Mouse (Mus musculus) olfactory bulb, adult 2 months (tissue): ENCODE measurements at regions not wholly inside any gene's neighbourhood (a gene's known extent, or its start where the extent isn't known, plus 50 kb on each side); places are given as distances from the start of the nearest gene placed in this dataset.

ENCODE experiments used
- H3K27ac ChIP-seq: fragments of 200-500 bp; 2 replicates; pipeline ENCODE4 v1.5.1; 2012; ENCODE audit warnings: low read depth, low read length; ENCODE audit not compliant: insufficient read depth
- H3K4me1 ChIP-seq: fragments of 200-500 bp; 2 replicates; pipeline ENCODE4 v1.6.1; 2012; ENCODE audit warnings: low read length; ENCODE audit not compliant: control insufficient read depth, insufficient read depth
- H3K4me3 ChIP-seq: fragments of 200-500 bp; 2 replicates; pipeline ENCODE4 v1.5.1; 2012; ENCODE audit warnings: mild to moderate bottlenecking, low read depth, low read length, moderate library complexity; ENCODE audit not compliant: insufficient read depth
- CTCF ChIP-seq: fragments of 200-500 bp; IDR thresholded peaks from 2 replicates; pipeline ENCODE4 v1.5.1; 2012; ENCODE audit warnings: low read depth, mild to moderate bottlenecking, low read length, moderate library complexity; ENCODE audit not compliant: insufficient read depth
- POLR2A ChIP-seq: fragments of 200-500 bp; IDR thresholded peaks from 2 replicates; pipeline ENCODE4 v1.6.1; 2012; ENCODE audit warnings: mild to moderate bottlenecking, low read depth, low read length, moderate library complexity; ENCODE audit not compliant: insufficient read depth
- WGBS: fragments of 180-500 bp; shearing (Covaris S2); methylation state at CpG from one replicate; pipeline ENCODE4 v1.1.7; 2018; 5-methylcytosine and 5-hydroxymethylcytosine counted together

DNA sequence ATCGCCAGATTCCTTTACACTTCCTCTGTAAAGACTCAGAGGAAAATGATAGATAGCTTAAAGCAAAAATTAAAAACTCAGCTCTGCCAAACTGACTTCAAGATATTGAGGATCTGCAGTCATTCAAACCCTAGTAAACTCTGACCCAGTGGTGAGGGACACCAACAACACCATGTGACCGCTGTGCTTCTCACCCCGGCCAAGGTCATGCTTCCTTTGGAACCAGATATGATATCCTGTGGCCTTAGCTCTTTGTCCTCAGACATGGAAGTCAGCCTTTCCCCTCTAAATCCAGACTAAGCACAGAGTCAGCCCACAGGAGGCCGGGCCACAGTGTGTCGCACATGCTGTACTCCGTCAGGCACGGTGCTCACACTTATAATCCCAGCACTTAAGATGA is 86.3 kb upstream of the Cnksr3 start:
- Histone ChIP-seq H3K4me3 (no peak overlapping the region), H3K27ac (no peak overlapping the region), H3K4me1 (no peaks in the 10 kb centered on the region)
- TF ChIP-seq POLR2A (no peak), CTCF (no peak)
- WGBS: 90% methylated on average over 7 of the region's 7 CpGs

DNA sequence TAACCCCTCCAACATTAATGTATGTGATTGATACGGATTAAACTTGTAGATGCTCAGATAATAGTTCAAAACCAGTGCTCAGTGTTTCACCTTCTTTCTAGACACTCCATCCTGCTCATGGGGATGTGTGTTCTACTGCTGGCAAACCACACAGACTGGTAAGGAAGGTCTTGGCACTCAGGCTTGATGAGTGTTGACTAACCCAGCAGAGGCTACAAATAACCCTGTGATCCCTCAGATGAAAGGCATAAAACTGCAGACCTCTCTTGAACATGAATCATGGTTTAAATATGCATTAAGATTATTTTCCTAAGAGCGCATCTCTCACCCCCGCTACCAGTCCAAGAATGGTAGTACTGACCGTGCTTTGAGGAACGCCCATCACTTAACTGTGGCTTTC is 83.9 kb upstream of the Cnksr3 start:
- Histone ChIP-seq H3K4me1 (no peaks in the 10 kb centered on the region), H3K27ac (no peak overlapping the region), H3K4me3 (no peak overlapping the region)
- 93% methylated on average over 5 of the region's 5 CpGs for WGBS
- TF ChIP-seq CTCF (no peak), POLR2A (no peak)

DNA sequence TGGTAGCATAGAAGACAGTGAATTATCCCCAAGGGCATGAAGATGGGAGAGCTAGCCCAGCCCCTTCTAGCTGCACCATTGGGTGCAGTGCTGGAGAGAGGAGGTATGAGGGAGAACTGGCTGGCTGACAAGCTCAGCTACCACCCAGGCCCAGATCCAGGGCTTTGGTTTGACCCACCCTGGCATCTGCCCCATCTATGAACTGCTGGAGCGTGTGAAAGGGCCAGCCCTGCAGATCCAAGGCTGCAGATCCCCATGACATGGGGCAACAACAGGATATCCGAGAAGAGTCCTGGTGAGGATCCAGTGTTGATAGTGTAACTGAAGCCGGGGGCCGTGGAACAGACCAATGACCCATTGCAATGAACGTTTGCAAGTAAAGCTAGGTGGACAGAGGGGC is 81.2 kb upstream of the Cnksr3 start:
- no peak overlapping the region for H3K4me3 ChIP-seq
- TF ChIP-seq CTCF: no peak
- H3K27ac ChIP-seq: no peak overlapping the region
- H3K4me1 ChIP-seq: no peaks in the 10 kb centered on the region
- 88% methylated on average over 5 of the region's 5 CpGs for WGBS

DNA sequence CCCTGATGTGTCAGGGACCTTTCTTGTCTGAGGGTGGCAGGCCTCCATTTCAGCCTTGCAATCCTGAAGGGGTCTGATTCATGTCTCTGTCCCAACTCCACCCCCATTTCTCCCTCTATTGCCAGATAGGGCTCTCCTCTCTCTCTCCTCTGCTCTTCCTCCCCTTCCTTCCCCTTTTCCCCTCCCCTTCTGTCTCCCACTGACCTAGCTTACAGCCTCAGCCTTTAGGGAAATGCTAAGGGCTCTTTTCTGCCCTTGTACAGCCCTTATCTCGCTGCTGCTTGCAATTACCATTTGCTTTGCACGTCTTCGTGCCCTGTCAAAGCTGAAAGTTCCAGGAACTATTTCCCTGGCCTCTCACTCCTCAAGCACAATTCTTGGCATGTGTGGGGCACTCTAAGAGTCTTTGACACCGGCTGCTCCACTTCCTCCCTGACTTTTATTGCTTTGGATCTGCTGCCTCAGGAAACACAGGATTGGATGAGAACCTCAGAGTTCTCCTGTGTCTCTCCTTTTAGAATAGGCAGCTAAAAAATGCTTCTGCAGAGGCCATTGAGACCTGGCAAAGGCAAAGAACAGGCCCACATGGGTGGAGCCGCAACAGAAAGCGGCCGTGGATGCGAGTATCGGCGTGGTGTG is 77.9 kb upstream of the Cnksr3 start:
- WGBS: 62% methylated on average over 10 of the region's 10 CpGs
- H3K4me1 ChIP-seq: no peaks in the 10 kb centered on the region
- H3K27ac ChIP-seq: no peak overlapping the region
- no peak overlapping the region for H3K4me3 ChIP-seq
- TF ChIP-seq POLR2A (no peak), CTCF (no peak)

DNA sequence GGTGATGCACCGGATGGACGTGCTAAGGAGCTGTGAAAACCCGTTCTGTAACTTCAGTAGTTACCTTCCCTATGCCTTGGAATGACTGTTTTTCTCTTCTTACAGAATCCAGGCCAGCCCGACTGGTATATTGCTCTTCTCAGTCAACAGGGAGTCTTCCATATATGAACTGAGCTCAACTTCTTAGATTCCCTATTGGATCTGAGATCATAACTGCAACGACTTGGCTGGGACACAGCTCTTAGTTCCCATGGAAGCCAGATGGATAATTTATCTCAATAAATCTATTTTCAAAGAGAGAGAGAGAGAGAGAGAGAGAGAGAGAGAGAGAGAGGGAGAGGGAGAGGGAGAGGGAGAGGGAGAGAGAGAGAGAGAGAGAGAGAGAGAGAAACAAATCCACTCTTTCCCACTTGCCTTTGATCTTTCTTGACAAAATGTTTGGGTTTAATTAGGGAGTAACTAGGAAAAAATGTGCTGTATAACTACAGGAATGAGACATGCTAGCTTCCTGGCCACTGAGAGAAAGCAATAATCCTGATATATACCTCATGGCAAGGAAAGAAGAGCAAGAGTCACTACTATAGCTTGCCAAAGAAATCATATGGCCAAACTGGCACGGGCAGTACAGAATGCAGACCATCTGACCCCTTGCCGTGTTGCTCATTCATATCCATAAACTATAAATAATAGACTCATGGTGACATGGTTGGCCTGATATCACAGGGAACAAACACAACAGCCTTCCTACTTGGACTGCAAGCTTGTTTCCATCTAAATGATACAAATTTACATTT is 73.3 kb upstream of the Cnksr3 start:
- Histone ChIP-seq H3K4me3 (no peak overlapping the region), H3K4me1 (no peaks in the 10 kb centered on the region), H3K27ac (no peak overlapping the region)
- no peak for TF ChIP-seq POLR2A
- TF ChIP-seq CTCF: no peak
- 90% methylated on average over 7 of the region's 7 CpGs for WGBS

DNA sequence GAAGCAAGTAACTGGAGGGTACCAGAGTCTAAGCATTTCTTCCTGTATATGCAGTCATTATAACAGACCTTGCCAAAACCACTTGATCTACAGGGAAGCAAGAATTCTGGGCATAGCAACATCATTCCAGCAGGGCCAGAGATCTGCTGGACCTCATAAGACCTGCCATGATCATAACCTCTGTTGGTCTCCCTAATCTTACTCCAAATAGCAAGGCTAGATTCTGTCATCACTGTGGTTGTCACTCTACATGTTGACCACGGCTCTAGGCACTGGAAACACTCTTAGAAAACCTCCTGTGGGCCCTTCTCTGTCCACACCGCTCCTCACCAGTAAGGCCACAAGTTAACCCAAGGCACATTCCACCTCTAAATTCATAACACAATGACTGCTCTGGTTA is 68.4 kb upstream of the Cnksr3 start:
- Histone ChIP-seq H3K4me1 (no peaks in the 10 kb centered on the region), H3K4me3 (no peak overlapping the region), H3K27ac (no peak overlapping the region)
- TF ChIP-seq CTCF (no peak), POLR2A (no peak)
- WGBS: 94% methylated on average over 2 of the region's 2 CpGs

DNA sequence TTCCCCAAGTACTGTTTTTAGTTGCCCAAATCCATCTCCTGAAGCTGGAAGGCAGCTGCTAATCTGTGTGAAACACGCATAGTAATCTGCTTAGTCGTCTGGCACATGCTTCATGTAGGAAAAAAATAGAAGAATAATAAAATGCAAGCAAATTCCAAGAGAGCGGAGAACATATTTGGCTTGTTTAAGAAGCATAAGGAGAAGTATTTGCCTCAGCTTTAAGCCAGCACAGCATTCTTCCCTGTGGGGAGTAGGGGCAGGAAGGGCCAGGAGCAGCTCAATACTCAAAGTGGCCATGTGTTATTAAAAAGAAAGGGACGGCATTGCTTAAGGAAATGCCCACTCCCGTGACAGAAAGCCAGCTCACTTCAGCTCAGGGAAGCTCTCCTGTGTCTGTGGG is 66.8 kb upstream of the Cnksr3 start:
- Histone ChIP-seq H3K27ac (no peak overlapping the region), H3K4me1 (no peaks in the 10 kb centered on the region), H3K4me3 (no peak overlapping the region)
- WGBS: 37% methylated on average over 5 of the region's 5 CpGs
- no peak for TF ChIP-seq CTCF
- no peak for TF ChIP-seq POLR2A

DNA sequence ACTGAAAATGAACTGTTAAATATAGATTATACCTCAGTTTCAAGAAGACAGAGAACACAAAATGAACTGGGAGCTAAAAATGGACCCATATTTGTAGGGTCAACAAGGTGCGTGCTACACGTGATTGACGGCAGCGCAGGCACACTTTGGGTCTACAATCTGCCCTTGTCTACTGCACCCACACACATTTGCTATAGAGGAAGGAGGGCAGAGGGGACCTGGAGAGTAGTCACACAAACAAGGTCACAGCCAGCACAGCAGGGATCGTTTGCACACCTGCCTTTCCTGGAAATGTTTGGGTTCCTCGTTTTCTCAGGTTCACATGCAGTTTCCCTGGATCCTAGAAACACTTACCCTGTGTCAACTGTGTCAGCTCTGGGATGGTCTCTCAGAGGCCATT is 63.3 kb upstream of the Cnksr3 start:
- Histone ChIP-seq H3K4me1 (no peaks in the 10 kb centered on the region), H3K27ac (no peak overlapping the region), H3K4me3 (no peak overlapping the region)
- WGBS: 82% methylated on average over 6 of the region's 6 CpGs
- TF ChIP-seq POLR2A (no peak), CTCF (no peak)

DNA sequence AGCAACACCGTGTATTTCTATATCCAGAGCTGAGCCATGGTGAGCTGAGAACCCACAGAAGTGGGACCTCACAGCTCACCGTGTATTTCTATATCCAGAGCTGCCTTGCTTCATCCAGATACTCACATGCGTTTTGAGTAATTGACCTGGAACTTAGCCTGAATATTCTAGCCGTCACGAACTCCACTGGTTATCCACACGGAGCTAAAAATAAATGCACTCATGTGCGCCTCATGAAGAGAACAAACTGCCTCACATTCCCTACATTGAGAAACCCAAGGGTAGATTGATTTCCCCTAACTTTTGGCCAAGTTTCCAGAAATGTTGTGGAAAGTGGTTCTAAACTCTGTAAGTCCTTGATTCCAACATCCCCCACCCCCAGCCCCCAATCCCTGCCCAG is 62.4 kb upstream of the Cnksr3 start:
- H3K4me1 ChIP-seq: no peaks in the 10 kb centered on the region
- H3K27ac ChIP-seq: no peak overlapping the region
- WGBS: 45% methylated on average over 7 of the region's 7 CpGs
- TF ChIP-seq POLR2A (no peak), CTCF (no peak)
- H3K4me3 ChIP-seq: no peak overlapping the region
